Mouse (Mus musculus) gastrocnemius, postnatal 14 days (tissue): Measurements from ENCODE around the gene Ulk4. TPM values are rescaled to one million over a fixed set of nuclear protein-coding genes. Genes with fewer than 3 reads are reported as not detected.
"Not testable (repeated sequence)": the region's sequence is repeated elsewhere in the genome, so short reads cannot be mapped to it uniquely, and the experiment has no call there.

Experiments used
- DNase-seq: peaks from one replicate; pipeline ENCODE4 v3.0.0; 2021; ENCODE audit warnings: mixed read lengths
- intact Hi-C: fragments of 180-260 bp; cut with DNase I; formaldehyde crosslinking; loops from one replicate; pipeline ENCODE4 v1.15.1; 2025; ENCODE audit warnings: low total_unique reads
- total RNA-seq, 2 experiments: library from RNA; stranded (reverse); gene quantifications; 2 replicates each; pipeline ENCODE4 v1.2.3; 2021

The Ulk4 gene
- total RNA-seq, 2 experiments from 2014 or later, result 0.31 to 0.41 TPM

DNA sequence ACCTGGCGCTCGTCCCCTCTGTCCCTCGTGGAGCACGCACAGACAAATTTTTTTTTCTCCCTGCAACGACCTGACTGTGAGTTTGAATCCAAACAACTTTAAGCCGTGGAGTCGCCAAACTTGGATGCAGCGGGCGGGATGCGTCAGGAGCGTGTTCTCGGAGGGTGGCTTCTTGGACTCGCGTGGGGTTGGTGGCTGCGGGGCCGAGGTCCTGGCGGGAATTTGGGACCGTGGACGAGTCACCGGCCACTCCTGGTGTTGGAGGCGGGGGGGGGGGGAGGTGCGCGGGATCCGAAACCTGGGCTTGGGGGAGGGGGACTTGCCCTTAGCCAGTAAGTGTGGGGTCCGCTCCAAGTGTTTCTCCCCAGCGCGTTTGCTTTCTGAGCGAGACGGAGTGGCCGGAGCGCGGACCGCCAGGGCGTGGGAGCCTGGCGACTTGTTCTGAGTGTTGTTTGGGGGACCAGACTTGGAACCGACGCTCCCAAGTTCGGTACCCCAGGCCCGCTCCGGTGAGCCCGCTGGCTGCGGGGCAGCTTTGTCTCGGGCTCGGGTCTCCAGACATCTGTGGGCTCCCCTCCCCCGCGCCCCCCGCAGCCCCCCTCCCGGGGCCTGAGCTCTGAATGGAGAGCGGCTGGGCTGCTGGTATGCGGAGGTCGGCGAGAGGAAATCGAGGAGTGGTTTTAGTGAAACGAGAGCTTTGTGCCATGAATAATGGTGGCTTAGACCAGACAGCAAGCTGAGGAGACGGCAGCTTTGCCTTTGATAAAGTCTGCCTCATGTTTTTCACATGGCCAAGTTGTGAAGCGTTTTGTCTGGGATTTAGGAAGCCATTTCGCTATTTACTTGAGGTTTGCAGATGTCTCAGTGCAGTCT is 342.9 kb downstream of the Ulk4 start:
- intact Hi-C loops, result loop anchor here (10.0 kb wide), 1 partner anchor 329 kb away; no protein-coding TSS in a partner anchor
- peak; percentile 50 for DNase-seq

DNA sequence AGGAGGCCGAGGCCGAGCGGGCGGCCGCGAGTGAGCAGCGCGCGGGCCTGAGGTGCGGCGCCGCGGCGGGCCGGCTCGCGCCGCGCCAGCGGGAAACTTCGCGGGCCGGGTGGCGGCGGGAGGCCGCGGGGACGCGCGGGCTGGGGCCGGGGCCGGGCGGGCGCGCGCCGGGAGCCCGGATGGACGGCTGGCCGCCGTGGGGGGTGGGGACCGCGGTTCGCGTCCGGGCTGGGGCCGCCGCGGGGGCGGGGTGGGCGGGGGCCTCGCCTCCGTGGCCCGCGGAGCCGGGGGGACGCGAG is 343.5 kb downstream of the Ulk4 start:
- peak; percentile 72 for DNase-seq
- intact Hi-C loops, result loop anchor here (10.0 kb wide), 1 partner anchor 329 kb away; no protein-coding TSS in a partner anchor

DNA sequence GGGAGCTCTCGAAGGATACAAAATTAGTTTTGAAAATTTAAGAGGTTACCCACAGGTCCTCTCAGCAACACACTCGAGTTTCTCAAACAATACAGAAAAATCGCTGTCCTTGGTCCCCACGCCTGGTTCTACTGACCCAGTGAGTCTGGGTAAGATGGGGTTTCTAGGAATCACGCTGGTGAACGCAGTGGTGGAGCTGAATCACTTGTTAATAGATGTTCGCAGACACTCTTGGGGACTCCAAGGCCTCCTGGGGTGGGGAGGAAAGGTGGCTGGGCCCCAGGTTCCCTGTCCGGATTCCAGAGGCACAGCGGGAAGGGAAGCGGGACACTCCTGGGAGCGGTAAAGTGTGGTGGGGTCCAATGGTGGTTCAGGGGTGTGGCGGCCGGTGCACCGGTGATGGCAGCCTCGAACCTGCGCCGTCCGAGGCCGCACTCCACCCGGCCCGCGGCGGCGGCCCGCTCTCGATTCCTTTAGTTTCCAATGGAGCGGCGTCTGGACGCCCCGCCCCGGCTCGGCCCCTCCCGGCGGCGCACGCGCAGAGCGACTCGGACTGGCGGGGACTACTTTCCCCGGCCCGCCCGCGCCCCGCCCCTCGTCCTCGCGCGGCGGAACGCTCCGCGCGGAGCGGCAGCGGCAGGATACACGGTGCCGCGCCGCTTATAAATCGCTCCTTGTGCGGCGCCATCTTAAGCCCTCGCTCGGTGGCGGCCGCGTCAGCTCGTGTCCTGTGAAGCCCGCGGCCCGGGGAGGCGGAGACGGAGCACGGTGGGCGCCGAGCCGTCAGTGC is 344.0 kb downstream of the Ulk4 start:
- intact Hi-C loops, result loop anchor here (10.0 kb wide), 1 partner anchor 328 kb away; no protein-coding TSS in a partner anchor

DNA sequence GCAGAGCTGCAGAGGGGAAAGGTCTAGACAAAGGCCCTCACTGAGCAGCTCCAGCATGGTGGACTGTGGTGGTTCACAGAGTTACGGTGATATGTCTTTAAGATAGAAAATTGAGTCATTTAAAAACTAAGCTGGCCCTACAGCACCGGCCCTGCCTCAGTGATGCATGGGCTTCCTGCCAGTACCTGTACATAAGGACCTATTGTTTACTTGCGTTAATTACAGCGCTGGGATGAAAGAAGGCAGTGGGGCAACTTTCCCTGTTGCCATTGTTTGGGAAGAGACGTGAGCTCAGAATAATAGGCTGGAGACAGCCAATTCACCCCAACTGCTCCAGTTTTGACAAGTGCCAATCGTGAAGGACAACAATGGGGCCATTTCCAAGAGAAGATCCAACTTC is 344.6 kb downstream of the Ulk4 start:
- intact Hi-C loops, result loop anchor here (10.0 kb wide), 1 partner anchor 328 kb away; no protein-coding TSS in a partner anchor
- no peak for DNase-seq

More for the DNA sequence above, 344.0 kb downstream of the Ulk4 start:
- DNase-seq, result peak; percentile 98

DNA sequence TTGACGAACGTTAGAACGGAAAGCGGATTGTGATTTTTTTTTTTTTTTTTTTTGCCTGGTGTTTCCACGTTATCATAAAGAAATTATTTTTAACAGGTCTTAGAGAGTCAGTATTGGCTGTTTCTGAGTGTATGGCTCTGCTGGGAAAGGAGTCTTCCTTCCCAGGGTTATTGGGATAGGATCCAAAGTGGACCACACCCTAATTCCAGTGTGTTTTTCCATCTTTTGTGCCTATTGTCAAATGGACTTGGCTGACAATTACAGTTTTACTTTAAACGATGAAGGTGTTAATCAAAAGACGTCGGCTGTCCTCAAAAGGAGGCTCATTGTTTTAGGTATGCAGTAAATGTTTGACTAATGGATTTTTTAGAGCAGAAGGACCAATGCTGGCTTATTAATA is 346.2 kb downstream of the Ulk4 start:
- DNase-seq, result no peak
- intact Hi-C loops, result loop anchor here (10.0 kb wide), 1 partner anchor 326 kb away; no protein-coding TSS in a partner anchor

DNA sequence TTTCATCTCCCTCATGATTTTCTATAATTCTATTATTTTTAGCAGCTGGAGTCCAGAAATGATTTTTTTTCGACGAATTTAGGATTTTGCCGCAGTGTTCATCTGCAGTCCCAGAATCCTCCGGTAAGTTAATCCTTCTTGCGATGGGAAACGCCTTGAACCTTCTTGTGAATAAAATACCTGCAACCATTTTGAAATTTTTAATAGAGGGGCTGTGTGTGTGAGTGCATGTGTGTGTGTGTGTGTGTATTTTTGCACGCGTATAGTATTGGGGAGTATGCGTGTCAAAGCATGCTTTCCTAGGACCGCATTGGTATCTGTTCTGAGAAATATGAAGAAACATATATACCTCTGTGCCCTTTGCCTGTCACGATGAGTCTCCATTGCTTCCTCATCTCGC is 347.0 kb downstream of the Ulk4 start:
- intact Hi-C loops, result loop anchor here (10.0 kb wide), 1 partner anchor 325 kb away; no protein-coding TSS in a partner anchor
- DNase-seq, result no peak

DNA sequence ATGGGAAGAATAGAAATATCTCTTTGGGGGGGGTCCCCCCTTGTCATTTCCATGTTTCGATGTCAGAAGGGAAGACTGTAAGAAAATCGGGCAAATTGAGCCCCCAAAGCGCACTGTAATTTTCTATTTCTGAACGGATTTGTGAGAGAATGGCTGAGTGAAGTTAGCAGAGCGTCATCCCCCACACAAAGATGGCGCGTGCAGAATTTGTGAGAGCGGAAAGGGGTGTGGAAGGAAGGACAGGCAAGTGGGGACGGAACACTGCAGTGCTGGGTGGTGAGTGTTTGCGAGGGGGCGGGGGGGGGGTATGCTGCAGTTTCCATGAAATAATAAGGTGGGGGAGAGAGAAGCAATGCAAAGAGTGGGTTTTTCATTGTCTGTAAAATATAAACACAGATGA is 347.9 kb downstream of the Ulk4 start, which contains the start of gene Ctnnb1:
Gene Ctnnb1 (plus strand): TSS at position 136 of the 400 bp plus-strand sequence.
- DNase-seq, result no peak
- intact Hi-C loops, result no loop called here

DNA sequence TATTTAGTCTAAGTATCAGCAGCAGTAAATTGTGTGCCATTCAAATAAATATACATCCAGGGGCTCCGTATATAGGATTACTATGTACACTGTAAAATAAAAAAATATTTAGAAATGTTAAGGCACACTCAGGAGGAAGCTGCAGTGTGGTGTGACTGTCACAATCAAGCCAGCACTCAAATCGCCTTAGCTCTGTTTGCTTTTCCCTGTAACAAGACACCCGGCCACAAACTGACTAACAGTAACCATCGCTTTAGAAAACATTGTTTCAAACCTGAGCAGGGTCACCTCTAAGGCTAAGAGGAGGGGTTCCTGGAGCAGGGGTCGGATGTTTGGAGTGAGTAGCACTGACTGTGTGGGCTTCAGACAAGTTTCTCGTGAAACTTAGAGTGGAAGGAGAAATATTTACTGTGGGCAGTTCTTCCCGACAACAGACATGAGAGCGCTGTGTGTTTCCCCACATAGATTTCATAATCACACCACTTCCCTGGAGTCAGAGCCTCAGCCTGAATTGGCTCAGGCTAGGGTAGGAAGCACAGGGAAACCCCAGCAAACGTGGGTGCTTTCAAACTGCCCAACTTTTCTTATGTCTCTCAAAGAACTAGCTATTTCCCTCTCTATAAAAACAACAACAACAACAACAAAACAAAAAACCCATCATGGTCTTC is 349.9 kb downstream of the Ulk4 start:
- intact Hi-C loops, result no loop called here
- no peak for DNase-seq

DNA sequence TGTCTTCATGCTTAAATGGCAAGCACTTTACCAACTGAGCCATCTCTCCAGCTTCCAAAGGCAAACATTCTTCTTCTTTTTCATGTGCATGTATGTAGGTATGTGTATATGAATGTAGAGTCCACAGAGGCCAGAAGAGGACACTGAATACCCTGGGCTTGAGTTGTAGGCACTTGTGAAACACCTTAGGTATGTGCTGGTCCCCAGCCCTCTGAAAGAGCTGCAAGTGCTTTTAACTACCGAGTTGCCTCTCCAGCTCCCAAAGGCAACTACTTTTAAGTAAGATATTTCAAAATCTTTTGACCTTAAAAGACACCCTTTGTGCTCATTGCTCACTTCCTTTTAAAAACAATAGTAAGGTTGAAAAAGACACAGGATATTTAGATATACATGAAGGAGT is 350.9 kb downstream of the Ulk4 start:
- no peak for DNase-seq
- intact Hi-C loops, result no loop called here

DNA sequence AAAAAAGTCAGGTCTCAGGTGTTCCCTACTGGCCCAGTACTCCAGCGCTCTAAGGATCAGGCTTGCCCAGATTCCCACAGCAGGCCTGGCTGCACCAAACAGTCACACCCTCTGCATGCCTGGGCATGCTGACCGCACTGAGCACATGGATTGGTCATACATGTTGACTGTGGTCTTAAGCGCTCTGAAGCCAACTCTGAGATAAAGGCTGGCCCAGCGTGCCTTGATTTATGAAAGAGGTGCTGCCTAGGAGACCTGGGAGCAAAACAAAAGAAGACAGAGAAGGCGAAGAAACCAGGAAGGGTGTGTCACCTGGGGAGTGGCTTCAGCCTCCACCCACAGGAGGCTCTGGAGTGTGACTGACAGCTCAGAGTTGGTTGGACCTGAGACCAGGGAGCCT is 357.9 kb downstream of the Ulk4 start:
- intact Hi-C loops, result no loop called here
- no peak for DNase-seq

DNA sequence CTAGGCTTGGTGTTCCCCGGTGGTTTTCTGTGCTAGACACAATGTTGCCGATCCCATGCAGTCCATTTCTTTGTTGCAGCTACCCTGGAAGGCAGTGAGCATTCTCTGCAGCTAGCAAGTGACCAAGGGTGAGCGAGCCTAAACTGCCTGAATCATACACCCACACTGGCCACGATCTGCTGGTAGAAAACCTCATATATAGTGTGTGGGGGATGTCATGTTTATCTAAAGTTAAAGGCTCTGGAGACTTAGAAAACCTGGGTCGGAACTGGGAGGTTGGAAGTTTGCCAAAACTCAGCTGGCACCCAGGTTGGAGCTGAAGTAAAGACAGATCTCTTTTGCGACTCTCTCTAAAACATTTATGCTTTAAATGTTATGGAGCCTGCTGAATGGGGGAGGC is 358.4 kb downstream of the Ulk4 start:
- DNase-seq, result no peak
- intact Hi-C loops, result no loop called here

DNA sequence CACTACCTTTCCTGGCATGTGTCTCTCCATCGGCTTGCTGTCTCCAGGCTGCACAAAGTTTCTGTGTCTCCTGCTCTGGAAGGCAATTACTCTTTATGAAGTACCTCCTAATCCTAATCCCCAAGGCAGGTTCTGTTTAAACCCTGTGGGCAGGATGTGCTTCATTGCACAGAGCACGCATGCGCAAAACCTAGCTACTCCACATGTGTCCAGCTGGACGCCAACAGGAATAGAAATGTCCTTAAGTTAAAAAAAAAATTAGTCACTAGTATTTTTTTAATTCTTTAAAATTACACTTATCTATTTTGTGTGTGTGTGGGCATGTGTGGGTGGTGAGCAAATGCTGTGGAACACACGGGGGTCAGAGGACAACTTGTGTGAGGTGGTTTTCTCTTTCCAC is 358.8 kb downstream of the Ulk4 start:
- intact Hi-C loops, result no loop called here
- no peak for DNase-seq

DNA sequence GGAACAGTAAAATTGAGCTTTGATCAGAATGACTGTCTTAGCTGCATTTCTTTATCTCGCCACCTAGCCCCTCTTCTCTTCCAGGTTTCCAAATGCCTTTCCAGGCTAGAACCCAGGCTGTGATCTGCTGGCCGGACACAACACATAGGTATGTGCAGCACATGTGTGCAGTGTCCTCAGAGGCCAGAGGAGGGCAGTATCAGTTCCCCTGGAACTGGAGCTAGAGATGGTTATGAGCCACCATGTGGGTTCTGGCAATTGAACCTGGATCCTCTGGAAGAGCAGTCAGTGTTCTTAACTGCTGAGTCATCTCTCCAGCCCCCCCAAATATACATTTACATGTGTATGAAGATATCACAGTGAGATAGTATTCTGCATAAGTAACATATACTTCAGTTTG is 359.4 kb downstream of the Ulk4 start:
- DNase-seq, intact Hi-C loops: not testable (repeated sequence)

DNA sequence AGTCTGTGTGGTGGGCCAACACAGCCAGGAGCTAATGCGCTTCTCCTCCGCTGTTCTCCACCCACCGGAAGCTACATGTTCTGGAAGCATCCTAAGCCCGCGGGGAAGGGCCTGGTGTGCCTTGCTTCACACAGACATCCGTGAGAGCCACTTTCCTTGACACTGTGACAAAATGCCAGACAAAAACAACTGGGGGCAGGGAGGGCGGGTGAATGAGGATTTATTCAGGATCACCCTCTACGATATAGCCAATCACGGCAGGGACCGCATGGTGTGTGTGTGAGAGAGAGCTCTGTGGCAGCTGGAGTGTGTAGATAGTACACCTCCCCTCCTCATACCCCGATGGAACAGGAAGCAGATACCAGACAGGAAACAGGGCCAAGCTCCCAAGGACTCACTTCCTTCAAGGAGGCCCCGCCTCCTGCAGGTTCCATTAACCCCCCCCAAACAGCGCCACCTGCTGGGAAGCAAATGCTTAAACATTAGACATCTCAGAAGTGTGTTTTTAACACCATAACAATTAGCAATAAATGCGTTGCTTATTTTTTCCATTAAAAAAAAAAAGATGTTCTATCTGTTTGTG is 362.0 kb downstream of the Ulk4 start:
- intact Hi-C loops, result no loop called here
- DNase-seq, result peak; percentile 16

DNA sequence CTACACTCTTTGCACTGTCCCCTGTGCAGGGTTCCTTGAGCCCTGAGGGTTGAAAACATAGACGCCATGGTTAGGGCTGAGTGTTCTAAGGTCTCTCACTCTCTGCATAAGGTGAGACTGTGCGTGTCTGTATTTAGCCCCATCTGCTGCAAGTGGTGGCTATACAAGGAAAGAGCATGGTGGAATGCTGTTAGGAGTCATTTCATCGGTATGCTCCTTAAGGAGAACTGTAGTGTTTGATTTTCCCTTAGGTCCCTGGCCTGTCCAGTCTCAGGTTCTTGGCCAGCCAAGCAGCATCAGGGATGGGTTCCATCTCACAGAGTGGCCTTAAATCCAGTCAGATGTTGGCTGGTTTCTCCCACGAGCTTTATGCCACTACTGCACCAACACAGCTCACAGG is 362.6 kb downstream of the Ulk4 start:
- intact Hi-C loops, result no loop called here
- DNase-seq, result no peak

DNA sequence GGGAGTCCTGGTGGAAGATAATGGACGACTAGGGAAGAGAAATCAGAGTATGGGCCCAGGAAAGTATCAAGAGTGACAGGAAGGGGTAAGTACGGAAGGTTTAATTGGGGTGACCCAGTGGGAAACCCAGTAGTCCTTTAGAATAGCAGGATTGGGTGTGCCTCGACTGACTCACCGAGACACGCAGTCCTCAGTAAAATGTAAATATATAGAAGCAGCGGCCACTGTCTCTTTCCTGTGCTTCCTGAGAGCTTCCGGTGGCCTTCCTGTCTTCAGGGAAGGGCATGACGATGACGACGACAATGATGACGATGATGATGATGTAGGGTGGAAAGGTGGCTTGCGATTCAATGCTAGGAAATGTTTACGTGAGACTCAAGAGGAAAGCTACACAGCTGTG is 363.8 kb downstream of the Ulk4 start:
- intact Hi-C loops, result no loop called here
- DNase-seq, result no peak

DNA sequence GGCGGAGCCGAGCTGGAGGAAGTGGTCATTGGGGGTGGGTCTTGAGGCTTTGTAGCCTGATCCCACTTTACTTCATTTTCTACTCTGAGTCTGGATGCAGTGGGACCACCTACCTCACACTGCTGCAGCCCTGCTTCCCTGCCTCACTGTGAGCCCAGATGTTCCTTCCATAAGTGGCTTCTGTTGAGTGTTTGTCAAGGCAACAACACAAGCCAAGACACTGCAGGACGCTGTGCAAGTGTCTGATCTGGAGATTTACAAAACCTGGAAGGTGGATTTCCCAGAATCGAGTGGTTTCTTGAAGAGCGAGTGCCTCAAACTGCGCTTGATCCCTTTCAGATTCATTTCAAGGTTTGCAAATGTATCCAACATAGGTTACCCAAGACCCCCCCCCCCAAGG is 368.5 kb downstream of the Ulk4 start:
- DNase-seq, result no peak
- intact Hi-C loops, result no loop called here
